Mouse (Mus musculus): ENCODE measurements around the gene Wnt3a. TPM values are rescaled to one million over a fixed set of nuclear protein-coding genes. Genes with fewer than 3 reads are reported as not detected.

Wnt3a gene
- polyA plus RNA-seq, 1 experiment from 2014 or later, result 0.77 TPM

DNA sequence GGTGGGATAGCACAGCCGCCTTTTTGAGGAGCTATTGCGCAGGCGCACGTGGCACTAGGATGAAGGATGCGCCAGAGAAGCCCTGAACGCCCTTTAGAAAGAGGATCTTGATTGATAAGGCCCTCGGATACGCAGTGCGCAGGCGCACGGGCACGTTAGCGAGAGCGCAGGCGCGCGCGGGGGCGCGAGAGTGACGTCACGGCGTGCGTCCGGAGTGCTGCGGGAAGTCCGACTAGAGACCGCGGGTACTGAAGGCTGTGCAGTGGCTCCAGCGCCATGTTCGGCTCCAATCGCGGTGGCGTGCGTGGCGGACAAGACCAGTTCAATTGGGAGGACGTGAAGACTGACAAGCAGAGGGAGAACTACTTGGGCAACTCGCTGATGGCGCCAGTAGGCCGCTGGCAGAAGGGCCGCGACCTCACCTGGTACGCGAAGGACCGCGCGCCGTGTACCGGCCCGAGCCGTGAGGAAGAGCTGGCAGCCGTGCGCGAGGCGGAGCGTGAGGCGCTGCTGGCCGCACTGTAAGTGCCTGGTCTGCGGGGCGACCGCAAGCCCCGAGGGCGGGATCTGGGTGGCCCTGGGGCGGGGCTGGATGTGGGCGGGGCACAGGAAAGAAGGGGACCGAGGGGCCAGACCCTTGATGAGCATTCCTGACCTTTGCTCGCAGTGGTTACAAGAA, 82.3 kb downstream of the Wnt3a start, which contains the start of gene 2310033P09Rik:
Gene 2310033P09Rik, plus strand, starts transcription at position 169 of the 679 bp plus-strand sequence.
- H3K36me3 ChIP-seq (replicated peaks), result peaks cover 81% of the 10 kb centered on the region

DNA sequence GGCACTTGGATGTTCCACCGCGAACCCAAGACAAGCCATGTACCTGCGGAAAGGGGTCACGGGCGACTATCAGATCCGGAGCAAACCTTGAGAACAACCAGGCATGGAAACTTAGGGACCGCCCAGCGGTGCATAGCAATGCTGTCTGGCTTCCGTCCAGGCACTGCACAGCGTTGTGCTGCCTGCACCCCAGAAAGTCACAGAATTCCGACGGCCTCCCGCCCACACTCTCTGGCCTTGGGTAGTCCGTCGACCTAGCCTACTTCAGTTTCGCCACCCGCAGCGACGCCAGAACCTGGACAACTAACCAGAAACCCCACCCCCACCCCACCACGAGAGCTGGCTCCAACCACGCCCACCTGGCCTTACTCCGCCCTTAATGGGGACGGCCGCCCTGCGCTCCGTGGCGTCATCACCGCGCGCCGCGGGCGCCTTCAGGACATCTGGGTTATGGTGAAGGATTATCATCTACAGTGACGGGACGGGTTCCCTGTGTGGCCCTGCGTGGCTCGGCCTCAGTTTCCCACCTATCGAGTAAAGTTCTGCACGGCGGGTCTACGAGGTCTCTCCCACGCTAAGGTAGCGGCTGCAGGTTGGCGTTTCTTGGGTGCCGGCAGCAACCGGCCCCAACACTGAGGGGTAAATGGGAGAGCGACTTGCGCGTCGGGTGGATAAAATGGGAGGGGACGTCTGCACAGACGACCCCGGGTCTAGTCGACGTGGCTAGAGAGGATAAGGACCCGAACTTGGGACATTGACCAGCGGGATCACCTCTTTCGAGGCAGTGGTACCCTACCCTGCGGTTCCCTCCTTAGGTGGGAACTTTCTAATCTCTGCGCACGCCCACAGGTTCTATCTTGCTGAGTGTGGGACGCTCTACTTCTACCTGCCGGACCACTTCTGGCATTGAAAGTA, 88.2 kb downstream of the Wnt3a start, which contains the start of gene Mrpl55:
Gene Mrpl55, plus strand, starts transcription at position 406 of the 915 bp plus-strand sequence.
- Histone ChIP-seq H3K27ac (replicated peaks) (peak within 1 kb of the TSS; percentile 85), H3K27me3 (replicated peaks; ENCODE audit: low read depth, poor library complexity, severe bottlenecking) (no peaks in the 10 kb centered on the region), H3K36me3 (replicated peaks) (peaks cover 53% of the 10 kb centered on the region), H3K4me3 (peak within 1 kb of the TSS; percentile 83), H3K4me1 (peaks cover 17% of the 10 kb centered on the region), H3K9me3 (no peaks in the 10 kb centered on the region)
- under 1% methylated on average over 63 of the region's 63 CpGs for WGBS
- peak; percentile 97 for DNase-seq (ENCODE audit: low spot score)

More for the DNA sequence above, 82.3 kb downstream of the Wnt3a start, which contains the start of gene 2310033P09Rik:
- under 1% methylated on average over 67 of the region's 67 CpGs for WGBS
- peak within 1 kb of the TSS; percentile 77 for H3K4me3 ChIP-seq
- no peaks in the 10 kb centered on the region for H3K27me3 ChIP-seq (replicated peaks; ENCODE audit: low read depth, poor library complexity, severe bottlenecking)
- DNase-seq (ENCODE audit: low spot score), result peak; percentile 97
- H3K27ac ChIP-seq (replicated peaks), result peak within 1 kb of the TSS; percentile 87
- no peaks in the 10 kb centered on the region for H3K9me3 ChIP-seq
- H3K4me1 ChIP-seq, result peaks cover 23% of the 10 kb centered on the region

DNA sequence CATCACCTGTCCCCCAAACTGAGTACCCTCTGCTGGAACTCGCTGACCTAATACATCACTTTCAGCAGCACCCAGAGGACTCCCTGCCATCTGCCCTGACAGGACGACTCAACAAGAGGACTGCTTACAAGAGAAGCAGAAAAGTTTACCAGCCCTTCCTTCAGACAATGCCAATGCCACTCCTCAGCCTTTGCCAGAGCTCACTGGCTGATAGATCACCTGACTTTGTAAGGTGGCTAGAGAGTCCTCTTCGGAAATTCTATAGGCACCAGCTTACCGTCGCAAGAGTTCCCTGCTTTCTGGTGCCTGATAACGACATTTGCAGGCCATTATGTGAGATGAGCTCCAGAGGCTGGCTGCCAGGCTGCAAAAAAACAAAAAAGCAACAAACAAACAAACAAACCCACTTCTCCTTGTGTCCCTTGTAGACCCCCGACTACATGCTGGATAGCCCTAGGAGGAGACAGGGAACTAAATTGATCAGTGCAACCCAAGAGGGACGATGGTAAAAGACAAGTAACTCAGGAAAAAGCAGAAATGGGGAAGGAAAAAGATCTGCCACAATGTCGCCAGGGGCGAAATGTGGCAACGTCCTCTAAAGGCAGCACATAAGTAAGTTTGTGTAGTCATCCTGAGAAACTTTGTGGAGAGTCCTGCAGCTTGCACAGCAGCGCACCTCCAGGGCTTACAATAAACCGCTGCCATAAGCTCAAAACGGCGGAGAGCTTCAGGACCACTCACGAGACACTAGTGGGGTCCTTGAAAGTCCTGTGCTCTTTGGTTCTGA, 89.1 kb downstream of the Wnt3a start:
- no peak for DNase-seq (ENCODE audit: low spot score)
- peaks cover 17% of the 10 kb centered on the region for H3K4me1 ChIP-seq
- 36% methylated on average over 16 of the region's 16 CpGs for WGBS
- H3K9me3 ChIP-seq, result no peaks in the 10 kb centered on the region
- peak overlapping the region; percentile 85 for H3K27ac ChIP-seq (replicated peaks)
- H3K27me3 ChIP-seq (replicated peaks; ENCODE audit: low read depth, poor library complexity, severe bottlenecking), result no peaks in the 10 kb centered on the region
- H3K4me3 ChIP-seq, result peak overlapping the region; percentile 83
- peaks cover 43% of the 10 kb centered on the region for H3K36me3 ChIP-seq (replicated peaks)

Small RNAs within 50 kb of the gene (microRNA-seq; reads per million reads assigned to microRNA genes)
- gene Gm24756, result not detected

Other genes starting within 250 kb of the Wnt3a start
- 0.05 and 0.24 TPM in 2 replicates for gene Obscn, start 154.3 kb downstream of the Wnt3a start, polyA plus RNA-seq (2016; fragmentation: Nextera tagmentation; extraction: Ambion mirVana)
- 4.0 and 4.7 TPM in 2 replicates for gene Iba57, start 127.0 kb downstream of the Wnt3a start, polyA plus RNA-seq (2016; fragmentation: Nextera tagmentation; extraction: Ambion mirVana)
- 0.15 TPM in 1 of 2 replicates, not detected in the other for gene Gjc2, start 107.5 kb downstream of the Wnt3a start, polyA plus RNA-seq (2016; fragmentation: Nextera tagmentation; extraction: Ambion mirVana)
- gene Guk1, start 98.5 kb downstream of the Wnt3a start, polyA plus RNA-seq (2016; fragmentation: Nextera tagmentation; extraction: Ambion mirVana), result 133 and 146 TPM in 2 replicates
- gene Mrpl55, start 88.3 kb downstream of the Wnt3a start, polyA plus RNA-seq (2016; fragmentation: Nextera tagmentation; extraction: Ambion mirVana), result 119 and 128 TPM in 2 replicates
- 43.9 and 46.0 TPM in 2 replicates for gene 2310033P09Rik, start 82.4 kb downstream of the Wnt3a start, polyA plus RNA-seq (2016; fragmentation: Nextera tagmentation; extraction: Ambion mirVana)
- gene Arf1, start 62.5 kb downstream of the Wnt3a start, polyA plus RNA-seq (2016; fragmentation: Nextera tagmentation; extraction: Ambion mirVana), result 645 and 651 TPM in 2 replicates
- 2.3 and 2.6 TPM in 2 replicates for gene Wnt9a, start 16.2 kb upstream of the Wnt3a start, polyA plus RNA-seq (2016; fragmentation: Nextera tagmentation; extraction: Ambion mirVana)
- not detected in 2 replicates for gene Prss38, start 84.9 kb upstream of the Wnt3a start, polyA plus RNA-seq (2016; fragmentation: Nextera tagmentation; extraction: Ambion mirVana)
- gene Jmjd4, start 159.3 kb upstream of the Wnt3a start, polyA plus RNA-seq (2016; fragmentation: Nextera tagmentation; extraction: Ambion mirVana), result 19.1 and 19.6 TPM in 2 replicates
- 128 and 134 TPM in 2 replicates for gene Snap47, start 160.4 kb upstream of the Wnt3a start, polyA plus RNA-seq (2016; fragmentation: Nextera tagmentation; extraction: Ambion mirVana)
- gene Zfp867, start 181.7 kb upstream of the Wnt3a start, polyA plus RNA-seq (2016; fragmentation: Nextera tagmentation; extraction: Ambion mirVana), result 8.6 and 9.3 TPM in 2 replicates
- gene Zkscan17, start 236.0 kb upstream of the Wnt3a start, polyA plus RNA-seq (2016; fragmentation: Nextera tagmentation; extraction: Ambion mirVana), result 37.2 and 39.3 TPM in 2 replicates